Mouse (Mus musculus) limb, embryonic 14.5 days (tissue): Measurements from ENCODE around the gene Birc6. TPM values are rescaled to one million over a fixed set of nuclear protein-coding genes. Genes with fewer than 3 reads are reported as not detected.
A peak's percentile ranks its signal among the peaks of the same experiment; 100 is the strongest.

Experiments
- ATAC-seq: fragments of 200-750 bp; cut with Nextera tagmentation; 2 replicates; pipeline ENCODE4 v1.8.0; 2017; ENCODE audit warnings: low read depth, moderate number of reproducible peaks, moderate TSS enrichment; ENCODE audit not compliant: low FRiP score
- DNase-seq: peaks from one replicate; pipeline ENCODE4 v3.0.0-alpha.2; 2015; ENCODE audit warnings: low spot score
- H3K27ac ChIP-seq: fragments of 300-500 bp; sonication (generic); replicated peaks from 2 replicates; pipeline ENCODE4 v1.5.1; 2014; ENCODE audit warnings: low read depth, mild to moderate bottlenecking, low read length, moderate library complexity, mixed read lengths
- H3K27me3 ChIP-seq: fragments of 300-500 bp; sonication (generic); 2 replicates; pipeline ENCODE4 v1.6.1; 2014; ENCODE audit warnings: low read length, mixed read lengths; ENCODE audit not compliant: control insufficient read depth, insufficient read depth
- H3K36me3 ChIP-seq: fragments of 300-500 bp; sonication (generic); 2 replicates; pipeline ENCODE4 v1.6.1; 2014; ENCODE audit warnings: mild to moderate bottlenecking, low read length, moderate library complexity, mixed read lengths; ENCODE audit not compliant: control insufficient read depth, insufficient read depth
- H3K4me1 ChIP-seq: fragments of 300-500 bp; sonication (generic); 2 replicates; pipeline ENCODE4 v1.6.1; 2014; ENCODE audit warnings: antibody characterized with exemption, low read length, mixed read lengths; ENCODE audit not compliant: control insufficient read depth, insufficient read depth
- H3K4me2 ChIP-seq: fragments of 300-500 bp; sonication (generic); replicated peaks from 2 replicates; pipeline ENCODE4 v1.6.1; 2014; ENCODE audit warnings: low read depth, mild to moderate bottlenecking, low read length, moderate library complexity; ENCODE audit not compliant: severe bottlenecking
- H3K4me3 ChIP-seq: fragments of 300-500 bp; sonication (generic); replicated peaks from 2 replicates; pipeline ENCODE4 v1.5.1; 2014; ENCODE audit warnings: low read length
- H3K9ac ChIP-seq: fragments of 300-500 bp; sonication (generic); 2 replicates; pipeline ENCODE4 v1.6.1; 2014; ENCODE audit warnings: mild to moderate bottlenecking, low read depth, low read length, moderate library complexity; ENCODE audit not compliant: severe bottlenecking
- H3K9me3 ChIP-seq: fragments of 300-500 bp; sonication (generic); 2 replicates; pipeline ENCODE4 v1.6.1; 2016; ENCODE audit warnings: low read length; ENCODE audit not compliant: control insufficient read depth
- POLR2A ChIP-seq: fragments of 200-500 bp; IDR thresholded peaks from 2 replicates; pipeline ENCODE4 v1.8.0; 2012; ENCODE audit warnings: inconsistent platforms, mild to moderate bottlenecking, moderate library complexity, borderline replicate concordance; ENCODE audit not compliant: insufficient read depth, insufficient read length; ENCODE audit errors: extremely low read depth
- WGBS: fragments of 180-500 bp; shearing (Covaris S2); extraction: QIAGEN DNeasy Blood & Tissue Kit; methylation state at CpG from one replicate; pipeline ENCODE4 v1.1.7; 2014; 5-methylcytosine and 5-hydroxymethylcytosine counted together
- polyA plus RNA-seq, 2 experiments: library from polyadenylated mRNA; depleted of rRNA in 1 of 2; stranded (reverse) in 1 of 2; unstranded in 1 of 2; fragments of >200 nt; fragmentation: Nextera tagmentation in 1 of 2; extraction: Ambion mirVana in 1 of 2; gene quantifications; 2 replicates each; pipeline versions ENCODE4 v1.2.1 to v1.2.3; 2012 to 2014

Gene Birc6
- polyA plus RNA-seq, 2 experiments: 87.3 to 96.5 TPM

DNA sequence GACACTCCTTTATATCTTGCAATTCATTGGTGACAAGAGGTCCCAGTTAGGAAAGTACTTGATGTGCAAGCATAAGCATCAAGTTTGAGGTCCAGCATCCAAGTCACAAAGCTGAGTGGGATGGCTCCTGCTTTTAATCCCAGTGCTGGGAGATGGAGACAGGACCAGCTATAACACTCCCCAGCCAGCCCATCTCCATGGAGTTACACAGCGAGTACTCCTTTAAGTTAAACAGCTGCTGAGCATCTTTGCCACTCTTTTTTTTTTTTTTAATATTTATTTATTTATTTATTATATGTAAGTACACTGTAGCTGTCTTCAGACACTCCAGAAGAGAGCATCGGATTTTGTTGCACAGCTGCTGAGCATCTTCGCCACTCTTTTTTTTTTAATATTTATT is 130.3 kb downstream of the Birc6 start:
- no peaks in the 10 kb centered on the region for H3K9me3 ChIP-seq
- H3K4me2 ChIP-seq: no peak overlapping the region
- H3K27ac ChIP-seq: no peak overlapping the region
- H3K27me3 ChIP-seq: no peaks in the 10 kb centered on the region
- DNase-seq (no peak), ATAC-seq (no peak)
- H3K36me3 ChIP-seq: peaks cover 60% of the 10 kb centered on the region
- no peaks in the 10 kb centered on the region for H3K4me1 ChIP-seq
- TF ChIP-seq POLR2A: no peak
- H3K4me3 ChIP-seq: no peak overlapping the region
- 93% methylated on average over 3 of the region's 3 CpGs for WGBS
- H3K9ac ChIP-seq: no peak overlapping the region

DNA sequence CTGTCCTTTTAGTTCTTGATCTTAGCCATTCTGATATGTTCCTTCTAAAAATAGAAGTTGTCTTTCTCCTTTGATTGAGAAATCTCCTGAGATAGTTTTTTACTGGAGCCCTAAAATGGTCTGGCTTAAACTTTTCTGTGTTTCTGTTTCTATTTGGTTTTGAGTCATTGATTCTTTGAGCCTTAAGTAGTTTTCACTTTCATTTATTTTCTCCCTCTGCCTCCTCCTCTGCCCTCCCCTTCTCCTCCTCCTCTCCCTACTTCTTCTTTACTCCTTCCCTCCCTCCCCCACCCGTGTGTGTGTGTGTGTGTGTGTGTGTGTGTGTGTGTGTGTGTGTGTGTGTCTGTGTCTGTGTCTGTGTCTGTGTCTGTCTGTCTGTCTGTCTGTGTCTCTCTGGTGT is 139.9 kb downstream of the Birc6 start:
- H3K27me3 ChIP-seq: no peaks in the 10 kb centered on the region
- H3K4me1 ChIP-seq: no peaks in the 10 kb centered on the region
- no peak overlapping the region for H3K9ac ChIP-seq
- DNase-seq (no peak), ATAC-seq (no peak)
- no peak overlapping the region for H3K4me2 ChIP-seq
- no peak for TF ChIP-seq POLR2A
- WGBS: 71% methylated on average over 1 of the region's 1 CpGs
- peaks cover 78% of the 10 kb centered on the region for H3K36me3 ChIP-seq
- no peak overlapping the region for H3K4me3 ChIP-seq
- H3K27ac ChIP-seq: no peak overlapping the region
- no peaks in the 10 kb centered on the region for H3K9me3 ChIP-seq

DNA sequence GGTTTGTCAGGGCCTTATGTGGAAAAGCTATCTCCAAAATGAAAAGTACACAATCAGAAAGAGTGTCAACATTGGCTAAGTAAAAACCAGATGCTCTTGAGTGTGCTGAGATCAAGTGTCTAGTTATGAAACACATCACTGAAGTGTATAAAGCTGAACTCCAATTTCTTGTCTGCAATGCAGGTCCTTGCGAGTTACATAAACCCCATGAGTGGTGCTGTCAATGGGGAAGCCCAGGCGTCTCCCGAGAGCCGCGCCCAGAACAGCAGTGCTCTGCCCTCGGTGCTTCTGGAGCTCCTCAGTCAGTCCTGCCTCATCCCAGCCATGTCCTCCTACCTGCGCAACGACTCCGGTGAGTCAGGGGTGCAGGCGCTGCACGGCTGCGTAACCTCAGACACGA is 141.9 kb downstream of the Birc6 start:
- no peak overlapping the region for H3K9ac ChIP-seq
- H3K9me3 ChIP-seq: no peaks in the 10 kb centered on the region
- H3K27me3 ChIP-seq: no peaks in the 10 kb centered on the region
- no peak overlapping the region for H3K4me3 ChIP-seq
- peaks cover 72% of the 10 kb centered on the region for H3K36me3 ChIP-seq
- 91% methylated on average over 13 of the region's 13 CpGs for WGBS
- DNase-seq (no peak), ATAC-seq (no peak)
- TF ChIP-seq POLR2A: no peak
- H3K27ac ChIP-seq: no peak overlapping the region
- no peaks in the 10 kb centered on the region for H3K4me1 ChIP-seq
- H3K4me2 ChIP-seq: no peak overlapping the region

DNA sequence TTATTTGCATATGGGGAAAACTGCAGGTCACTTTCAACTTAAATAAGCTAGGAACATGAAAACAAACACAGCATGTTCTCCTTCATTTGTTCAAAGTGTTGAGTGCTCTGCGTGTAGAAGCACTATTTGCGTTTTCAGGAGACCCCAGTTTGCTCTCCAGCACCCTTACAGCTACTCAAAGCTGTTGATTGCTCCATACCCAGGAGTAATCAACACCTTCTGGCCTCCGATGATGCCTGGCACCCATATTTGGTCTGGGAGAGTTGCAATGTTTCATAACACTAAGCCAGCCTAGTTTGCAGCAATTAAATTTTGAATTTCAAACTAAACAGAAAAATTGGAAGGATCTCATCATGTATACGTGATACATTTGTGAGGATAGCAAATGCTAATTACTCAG is 144.4 kb downstream of the Birc6 start:
- ATAC-seq: no peak
- DNase-seq: no peak
- Histone ChIP-seq H3K9ac (no peak overlapping the region), H3K4me2 (no peak overlapping the region), H3K4me3 (no peak overlapping the region), H3K27ac (no peak overlapping the region), H3K36me3 (peaks cover 77% of the 10 kb centered on the region), H3K9me3 (no peaks in the 10 kb centered on the region), H3K27me3 (no peaks in the 10 kb centered on the region), H3K4me1 (no peaks in the 10 kb centered on the region)
- 78% methylated on average over 4 of the region's 4 CpGs for WGBS
- no peak for TF ChIP-seq POLR2A

DNA sequence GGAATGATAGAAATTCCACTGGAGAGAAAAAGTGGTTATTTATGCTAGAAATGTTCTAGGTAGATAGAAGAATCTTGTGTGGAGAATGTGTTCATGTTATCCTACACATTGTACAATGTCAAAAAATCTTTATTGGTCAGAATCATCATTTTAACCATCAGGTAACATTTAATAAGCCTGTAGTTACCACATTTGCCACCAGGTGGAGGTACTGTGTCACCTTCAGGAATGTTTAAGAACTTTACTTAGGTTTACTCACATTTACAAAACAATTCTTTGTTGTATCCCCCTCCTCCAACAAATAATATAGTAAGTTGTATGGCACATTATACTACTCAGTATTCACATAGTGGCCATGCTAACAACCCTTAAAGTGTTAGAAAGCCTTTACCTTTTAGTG is 145.2 kb downstream of the Birc6 start:
- H3K27ac ChIP-seq: no peak overlapping the region
- ATAC-seq (no peak), DNase-seq (peak; percentile 84)
- H3K9me3 ChIP-seq: no peaks in the 10 kb centered on the region
- no peak for TF ChIP-seq POLR2A
- H3K36me3 ChIP-seq: peaks cover 77% of the 10 kb centered on the region
- H3K27me3 ChIP-seq: no peaks in the 10 kb centered on the region
- H3K9ac ChIP-seq: no peak overlapping the region
- H3K4me1 ChIP-seq: no peaks in the 10 kb centered on the region
- no peak overlapping the region for H3K4me2 ChIP-seq
- no peak overlapping the region for H3K4me3 ChIP-seq

DNA sequence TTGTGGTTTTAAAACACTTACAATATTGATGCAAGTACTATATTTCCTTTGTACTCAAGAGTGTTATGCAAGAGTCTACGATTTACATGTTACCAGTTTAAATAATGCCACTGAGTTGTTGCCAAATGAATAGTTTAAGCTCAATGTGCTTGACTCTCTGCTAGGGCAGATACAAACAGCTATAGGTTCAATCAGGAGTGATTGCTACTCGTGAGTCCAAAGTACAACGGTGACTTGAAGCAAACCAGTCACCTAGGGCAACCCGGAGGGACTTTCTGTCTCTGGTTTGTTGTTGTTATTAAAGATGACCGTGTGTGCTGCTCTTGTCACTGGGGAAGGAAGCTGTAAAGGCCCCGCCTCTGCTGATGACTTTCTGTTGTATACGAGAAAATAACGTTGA is 150.0 kb downstream of the Birc6 start:
- Histone ChIP-seq H3K9me3 (no peaks in the 10 kb centered on the region), H3K4me2 (no peak overlapping the region), H3K27ac (no peak overlapping the region), H3K9ac (no peak overlapping the region), H3K4me1 (no peaks in the 10 kb centered on the region), H3K27me3 (no peaks in the 10 kb centered on the region), H3K4me3 (no peak overlapping the region), H3K36me3 (peaks cover 64% of the 10 kb centered on the region)
- TF ChIP-seq POLR2A: no peak
- DNase-seq: no peak
- ATAC-seq: no peak
- 91% methylated on average over 8 of the region's 8 CpGs for WGBS
